Mouse (Mus musculus) thymus, adult 2 months (tissue): ENCODE results near the gene Irf2bp2. TPM values are rescaled to one million over a fixed set of nuclear protein-coding genes. Genes with fewer than 3 reads are reported as not detected.
A peak's percentile ranks its signal among the peaks of the same experiment; 100 is the strongest.

Experiments
- DNase-seq: peaks from one replicate; pipeline ENCODE4 v3.0.0; 2021
- H3K27ac ChIP-seq: fragments of 200-500 bp; 2 replicates; pipeline ENCODE4 v1.5.1; 2012; ENCODE audit warnings: low read length, control low read depth; ENCODE audit not compliant: control insufficient read depth, insufficient read depth
- H3K27me3 ChIP-seq: fragments of 200-500 bp; 2 replicates; pipeline ENCODE4 v1.6.1; 2012; ENCODE audit warnings: mild to moderate bottlenecking, low read length, moderate library complexity, mixed read lengths; ENCODE audit not compliant: control insufficient read depth, insufficient read depth
- H3K36me3 ChIP-seq: fragments of 200-500 bp; 2 replicates; pipeline ENCODE4 v1.6.1; 2012; ENCODE audit warnings: mild to moderate bottlenecking, low read length, moderate library complexity; ENCODE audit not compliant: control insufficient read depth, insufficient read depth
- H3K4me1 ChIP-seq: fragments of 200-500 bp; replicated peaks from 2 replicates; pipeline ENCODE4 v1.6.1; 2012; ENCODE audit warnings: low read length; ENCODE audit not compliant: control insufficient read depth, insufficient read depth
- H3K4me3 ChIP-seq: fragments of 200-500 bp; 2 replicates; pipeline ENCODE4 v1.5.1; 2012; ENCODE audit warnings: mild to moderate bottlenecking, low read length, control low read depth, moderate library complexity; ENCODE audit not compliant: control insufficient read depth, insufficient read depth
- CTCF ChIP-seq: fragments of 200-500 bp; IDR thresholded peaks from 2 replicates; pipeline ENCODE4 v1.5.1; 2012; ENCODE audit warnings: mild to moderate bottlenecking, control low read depth, low read length, moderate library complexity, borderline replicate concordance; ENCODE audit not compliant: control insufficient read depth, poor library complexity, insufficient read depth; ENCODE audit errors: extremely low read depth
- POLR2A ChIP-seq: fragments of 200-500 bp; IDR thresholded peaks from 2 replicates; pipeline ENCODE4 v1.6.1; 2012; ENCODE audit warnings: mild to moderate bottlenecking, low read length, control low read depth, moderate library complexity; ENCODE audit not compliant: control insufficient read depth, poor library complexity, insufficient read depth; ENCODE audit errors: extremely low read depth
- WGBS: fragments of 180-500 bp; shearing (Covaris S2); methylation state at CpG from one replicate; pipeline ENCODE4 v1.1.7; 2018; 5-methylcytosine and 5-hydroxymethylcytosine counted together
- polyA plus RNA-seq: library from polyadenylated mRNA; depleted of rRNA; stranded (reverse); fragments of >200 nt; gene quantifications from 2 replicates; pipeline ENCODE4 v1.2.3, GENCODE M21; 2012; rRNA removed

Gene Irf2bp2
- 71.7 and 113 TPM in 2 replicates for polyA plus RNA-seq

DNA sequence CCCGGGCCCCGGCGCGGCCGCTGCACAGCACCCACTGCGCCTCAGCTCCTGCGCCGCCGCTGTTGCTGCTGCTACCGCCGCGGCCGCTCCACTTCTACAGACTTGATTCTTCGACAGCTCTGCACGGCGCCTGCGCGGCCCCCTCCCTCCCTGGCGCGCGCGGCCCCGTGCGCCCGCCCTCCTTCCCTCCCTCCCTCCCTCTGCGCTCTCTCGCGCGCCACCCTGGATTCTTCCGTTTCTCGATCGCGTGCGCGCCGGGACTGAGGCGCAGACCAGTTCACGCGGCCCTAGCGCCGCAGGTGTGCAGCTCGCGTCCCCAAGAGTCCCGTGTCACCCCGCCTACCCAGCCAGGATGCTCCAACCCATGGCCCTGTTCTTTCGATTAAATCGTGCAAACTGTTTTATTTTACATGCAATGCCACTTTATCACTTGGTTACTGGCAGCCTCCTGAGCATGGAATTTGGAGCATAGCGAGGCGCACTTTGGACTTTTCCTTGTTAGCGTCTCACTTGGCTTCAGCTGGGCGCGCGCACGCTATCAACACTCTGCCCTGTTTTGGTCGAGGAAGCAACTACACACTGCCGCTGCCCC, at the start of gene Irf2bp2:
Irf2bp2 (minus strand) TSS at position 98 of the 592 bp plus-strand sequence.
- WGBS = under 1% methylated on average over 56 of the region's 56 CpGs

DNA sequence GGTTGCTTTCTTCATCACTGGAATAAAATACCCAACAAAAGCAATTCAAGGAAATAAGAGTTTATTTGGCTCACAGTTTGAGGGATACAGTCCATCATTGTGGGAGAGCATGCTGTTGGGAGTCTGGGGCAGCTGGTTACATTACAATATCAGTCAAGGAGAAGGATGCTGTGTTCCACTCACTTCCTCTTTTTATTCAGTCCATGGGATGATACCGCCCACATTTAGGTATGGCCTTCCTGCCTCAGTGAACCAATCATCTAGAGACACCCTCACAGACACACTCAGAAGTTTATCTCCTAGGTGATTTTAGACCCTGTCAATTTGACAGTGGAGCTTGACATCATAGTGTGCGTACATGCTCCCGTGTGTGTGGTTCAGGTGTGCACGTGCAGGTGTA, 48.9 kb upstream of the Irf2bp2 start:
- DNase-seq = no peak
- H3K4me3 ChIP-seq = no peak overlapping the region
- H3K4me1 ChIP-seq = peaks cover 14% of the 10 kb centered on the region
- no peak overlapping the region for H3K27ac ChIP-seq
- H3K27me3 ChIP-seq = no peaks in the 10 kb centered on the region
- 97% methylated on average over 4 of the region's 4 CpGs for WGBS
- no peaks in the 10 kb centered on the region for H3K36me3 ChIP-seq
- TF ChIP-seq POLR2A = no peak
- TF ChIP-seq CTCF = no peak

More for the DNA sequence above, at the start of gene Irf2bp2:
- peaks cover 22% of the 10 kb centered on the region for H3K4me1 ChIP-seq
- H3K4me3 ChIP-seq = peak within 1 kb of the TSS; percentile 97
- H3K36me3 ChIP-seq = peaks cover 4% of the 10 kb centered on the region; the same call in 1 of the 2 replicates
- H3K27ac ChIP-seq = peak within 1 kb of the TSS; percentile 93
- peak; percentile 86 for DNase-seq
- TF ChIP-seq CTCF = peak; percentile 40; the same call in 1 of the 2 replicates
- TF ChIP-seq POLR2A = peak; percentile 99
- H3K27me3 ChIP-seq = no peaks in the 10 kb centered on the region

DNA sequence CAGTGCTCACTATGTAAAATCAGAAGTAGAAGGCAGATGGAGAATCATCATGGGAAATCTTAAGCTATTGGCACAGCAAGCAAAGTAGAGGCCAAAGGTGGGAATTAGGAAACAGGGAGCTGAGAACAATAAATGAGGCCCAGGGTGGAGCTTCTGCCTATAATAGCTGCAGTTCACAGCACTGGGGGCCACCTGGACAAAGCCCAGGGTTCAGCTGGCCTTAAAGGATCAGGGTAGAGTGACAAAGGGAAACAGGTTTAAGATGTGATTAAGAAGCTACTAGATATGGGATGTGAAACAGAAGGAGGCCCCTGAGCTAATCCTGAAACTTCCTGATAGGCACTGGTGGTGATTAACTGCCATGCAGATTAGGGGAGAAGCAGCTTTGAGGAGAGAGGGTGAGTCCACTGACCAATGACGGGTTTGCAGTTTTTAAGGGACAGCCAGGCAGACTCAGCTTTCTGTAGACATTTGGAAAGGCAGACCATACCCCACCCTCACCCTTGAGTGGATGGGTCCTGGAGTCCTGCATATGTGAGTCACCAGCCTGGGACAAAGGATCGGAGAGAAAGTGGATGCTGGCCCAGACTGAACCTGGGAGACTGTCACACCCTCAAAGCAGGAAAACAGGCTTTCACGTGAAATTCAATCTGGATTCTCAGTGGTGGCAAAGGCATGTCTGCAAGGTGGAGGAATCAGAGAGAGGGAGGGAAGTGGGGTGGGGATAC, 47.9 kb upstream of the Irf2bp2 start:
- Histone ChIP-seq H3K27me3 (no peaks in the 10 kb centered on the region), H3K4me1 (peaks cover 12% of the 10 kb centered on the region), H3K27ac (no peak overlapping the region), H3K4me3 (no peak overlapping the region), H3K36me3 (no peaks in the 10 kb centered on the region)
- TF ChIP-seq CTCF = no peak
- TF ChIP-seq POLR2A = no peak
- WGBS = 96% methylated on average over 3 of the region's 3 CpGs
- DNase-seq = no peak

DNA sequence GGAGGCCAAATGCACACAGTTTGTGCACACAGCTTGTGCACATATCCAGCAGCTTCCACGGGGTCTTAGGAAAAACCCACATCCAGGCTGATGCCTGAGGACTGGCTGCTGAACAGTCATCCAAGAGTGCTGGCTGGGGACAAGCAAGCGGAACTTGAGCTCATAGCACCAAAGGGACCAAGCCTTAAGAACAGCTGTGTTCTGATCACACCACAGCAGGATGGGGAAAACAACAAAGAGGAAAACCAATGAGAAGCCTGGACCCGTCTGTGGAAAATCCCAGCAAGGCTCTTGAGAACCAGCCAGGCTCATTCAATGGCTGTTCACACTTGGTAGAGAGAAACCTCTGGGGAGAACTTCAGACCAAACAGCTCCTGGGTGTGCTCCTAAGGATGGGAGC, 45.4 kb upstream of the Irf2bp2 start:
- no peak for TF ChIP-seq CTCF
- no peak for TF ChIP-seq POLR2A
- 85% methylated on average over 3 of the region's 3 CpGs for WGBS
- Histone ChIP-seq H3K4me1 (peaks cover 12% of the 10 kb centered on the region), H3K27ac (no peak overlapping the region), H3K4me3 (no peak overlapping the region), H3K36me3 (no peaks in the 10 kb centered on the region), H3K27me3 (no peaks in the 10 kb centered on the region)
- no peak for DNase-seq

DNA sequence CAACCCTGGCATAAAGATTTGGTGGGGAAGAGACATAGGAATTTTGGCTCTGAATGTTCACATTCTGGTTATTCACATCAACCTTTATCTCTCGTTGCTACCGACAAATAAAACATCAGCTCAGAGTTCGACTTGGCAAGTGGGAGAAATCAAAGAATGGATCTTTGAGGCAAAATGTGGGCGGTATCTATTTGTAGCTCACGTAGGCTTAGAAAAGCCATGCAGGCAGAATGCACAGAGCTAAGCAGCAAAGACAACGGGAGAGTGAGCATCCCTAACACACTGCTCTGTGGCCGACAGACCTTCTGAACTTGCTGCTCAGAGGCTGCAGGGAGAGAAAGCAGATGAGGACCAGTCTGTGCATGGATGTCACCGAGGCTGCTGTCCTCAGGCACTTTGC, 44.2 kb upstream of the Irf2bp2 start:
- Histone ChIP-seq H3K4me3 (no peak overlapping the region), H3K27me3 (no peaks in the 10 kb centered on the region), H3K27ac (no peak overlapping the region), H3K36me3 (no peaks in the 10 kb centered on the region), H3K4me1 (peaks cover 12% of the 10 kb centered on the region)
- TF ChIP-seq CTCF = no peak
- no peak for TF ChIP-seq POLR2A
- WGBS = 59% methylated on average over 8 of the region's 8 CpGs
- DNase-seq = no peak

DNA sequence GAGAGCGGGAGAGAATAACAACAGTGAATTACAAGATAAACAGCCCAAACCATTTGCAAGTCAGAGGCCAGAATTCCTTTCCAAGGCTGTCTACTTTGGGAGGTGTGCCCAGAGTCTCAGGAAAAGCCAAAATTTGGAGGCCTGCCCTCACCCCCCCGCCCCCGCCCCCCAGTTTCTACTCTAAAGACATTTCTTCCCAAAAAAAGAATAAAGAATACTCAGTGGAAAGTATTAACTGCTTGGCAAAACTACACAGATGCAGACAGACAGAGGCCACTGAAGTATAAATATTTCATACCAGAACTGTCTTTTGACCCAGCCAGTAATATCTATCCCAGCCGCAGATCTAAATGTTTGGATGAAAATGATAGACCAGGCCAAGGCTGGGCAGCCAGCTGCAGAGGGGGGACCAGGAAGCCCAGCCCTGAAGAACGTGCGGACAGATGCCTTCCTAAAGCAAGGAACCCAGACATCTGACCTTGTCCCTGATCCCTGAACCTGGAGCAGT, 40.8 kb upstream of the Irf2bp2 start:
- Histone ChIP-seq H3K27ac (no peak overlapping the region), H3K4me3 (no peak overlapping the region), H3K4me1 (peaks cover 12% of the 10 kb centered on the region), H3K36me3 (no peaks in the 10 kb centered on the region), H3K27me3 (no peaks in the 10 kb centered on the region)
- 95% methylated on average over 6 of the region's 6 CpGs for WGBS
- DNase-seq = no peak
- no peak for TF ChIP-seq CTCF
- no peak for TF ChIP-seq POLR2A
